Mouse (Mus musculus): ENCODE measurements around the gene Fscn2.

GRCm38 (mm10) chr11:120347301-120347700 is 14.0 kb upstream of the Fscn2 start:
- TF ChIP-seq CTCF (IDR thresholded peaks at IDR 0.05; ENCODE audit: extremely low read depth, insufficient read length, insufficient replicate concordance, low read depth, low read length), result no peak
- no peak for TF ChIP-seq POLR2A (IDR thresholded peaks at IDR 0.05; ENCODE audit: low read depth, low read length)

Measured in small intestine, adult 2 months (tissue).